Mouse (Mus musculus): ENCODE measurements at regions not wholly inside any gene's neighbourhood (a gene's known extent, or its start where the extent isn't known, plus 50 kb on each side); places are given as distances from the start of the nearest gene placed in this dataset.

- no peak for TF ChIP-seq CTCF (IDR thresholded peaks at IDR 0.05 in 2 of 3, conservative IDR thresholded peaks at IDR 0.05 in 1 of 3; ENCODE audit: control insufficient read depth in 1 of 3, insufficient read depth in 1 of 3, low read depth in 2 of 3, low read length in 3 of 3, poor library complexity in 1 of 3, severe bottlenecking in 1 of 3)
- no peak for TF ChIP-seq E2F4 (IDR thresholded peaks at IDR 0.05; ENCODE audit: borderline replicate concordance, low read depth, low read length)
Measured at GRCm38 (mm10) chr12:39558491-39558890, 479.3 kb downstream of the Arl4a start.

All from MEL (cell line).